Mouse (Mus musculus) kidney, postnatal 14 days (tissue): ENCODE measurements around the gene Trio.
A peak's percentile ranks its signal among the peaks of the same experiment; 100 is the strongest.

Experiments
- DNase-seq: peaks from one replicate; pipeline ENCODE4 v3.0.0; 2022; ENCODE audit warnings: mixed read lengths

Gene Trio

GRCm38 (mm10) chr15:27942148-27942847 is 83.3 kb downstream of the Trio start:
- DNase-seq = no peak

DNA sequence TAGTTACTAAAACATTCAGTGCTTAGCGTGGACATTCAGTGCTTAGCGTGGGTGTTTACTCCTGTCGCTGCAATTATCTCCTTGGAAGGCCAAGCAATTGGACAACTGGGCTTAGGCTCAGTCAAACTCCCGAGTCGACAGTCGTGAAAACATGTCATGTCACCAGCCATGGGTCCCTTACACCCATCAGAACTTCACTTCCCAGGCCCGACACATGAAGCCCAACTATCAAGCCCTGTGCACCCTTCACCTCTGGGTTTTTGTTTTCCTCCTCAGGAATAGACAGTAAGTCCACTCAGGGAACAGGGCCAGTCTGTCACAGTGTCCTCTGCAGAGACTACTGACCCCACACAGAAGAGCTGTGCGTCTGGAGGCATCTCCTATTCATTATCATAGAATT is 84.2 kb downstream of the Trio start:
- DNase-seq = no peak

GRCm38 (mm10) chr15:27941020-27941419 is 84.6 kb downstream of the Trio start:
- no peak for DNase-seq

- DNase-seq = no peak
Measured at GRCm38 (mm10) chr15:27940032-27940431, 85.6 kb downstream of the Trio start.

GRCm38 (mm10) chr15:27938886-27939285 is 86.8 kb downstream of the Trio start:
- DNase-seq = no peak

GRCm38 (mm10) chr15:27937861-27938833 is 87.5 kb downstream of the Trio start:
- DNase-seq = no peak

GRCm38 (mm10) chr15:27937003-27937860 is 88.4 kb downstream of the Trio start:
- DNase-seq = peak; percentile 48

DNA sequence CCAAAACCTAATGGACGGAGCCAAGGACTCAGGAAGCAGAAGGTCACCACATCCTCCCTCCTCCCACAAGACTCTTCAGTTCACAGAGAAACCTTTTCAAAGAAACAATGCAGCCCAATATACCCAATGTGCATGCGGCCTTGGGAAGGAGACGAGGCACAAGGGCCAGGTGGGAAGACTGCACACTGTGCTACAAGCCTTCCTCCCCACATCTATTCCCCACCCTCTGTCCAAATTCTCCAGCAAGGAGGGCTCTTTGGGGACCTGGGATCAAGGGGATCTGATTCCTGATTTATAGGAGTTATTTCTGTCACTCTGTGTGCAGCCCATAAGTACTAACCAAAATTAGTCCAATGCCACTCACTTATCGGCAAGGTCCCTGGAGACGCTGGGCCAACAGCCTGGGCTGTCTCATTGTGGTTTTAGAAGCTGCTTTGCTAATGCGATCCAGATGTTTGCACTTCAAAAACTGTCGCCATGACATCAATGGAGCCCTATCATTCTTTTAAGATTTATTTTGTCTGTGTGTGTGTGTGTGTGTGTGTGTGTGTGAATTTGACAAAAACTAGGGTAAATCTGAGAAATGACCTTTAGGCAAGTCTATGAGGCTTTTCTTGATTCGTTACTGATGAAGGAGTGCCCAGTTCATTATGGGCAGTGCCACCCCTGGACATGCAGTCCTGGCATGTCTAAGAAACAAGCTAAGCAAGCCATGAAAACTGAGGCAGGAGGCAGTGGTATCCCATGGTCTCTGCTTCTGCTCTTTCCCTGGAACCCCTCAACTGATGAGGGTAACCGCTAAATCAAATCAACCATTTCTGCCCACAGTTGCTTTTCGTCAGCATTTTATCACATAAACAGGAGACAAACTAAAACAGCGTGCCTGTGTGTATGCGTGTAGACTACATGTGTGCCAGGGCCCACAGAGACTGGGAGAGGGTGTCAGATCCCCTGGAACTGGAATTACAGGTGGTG is 89.6 kb downstream of the Trio start:
- DNase-seq = no peak

DNA sequence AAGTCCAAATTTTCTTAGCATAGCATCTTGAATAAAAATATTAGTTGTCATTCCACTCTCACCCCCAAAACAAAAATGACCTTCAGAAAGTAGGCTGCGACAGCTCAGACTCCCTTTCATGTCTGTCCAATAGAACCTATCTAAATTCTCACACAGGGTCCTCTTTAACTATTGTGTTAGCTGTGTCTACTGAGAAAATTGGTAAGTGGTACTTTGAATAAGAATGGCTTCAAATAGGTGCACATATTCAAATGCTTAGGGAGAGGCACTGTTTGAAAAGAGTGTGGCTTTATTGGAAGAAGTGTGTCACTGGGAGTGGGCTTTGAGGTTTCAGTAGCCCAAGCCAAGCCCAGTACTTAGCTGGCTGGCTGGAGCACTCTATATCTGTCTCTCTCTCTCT is 92.4 kb downstream of the Trio start:
- DNase-seq = no peak

GRCm38 (mm10) chr15:27931891-27932290 is 93.8 kb downstream of the Trio start:
- DNase-seq = no peak

DNA sequence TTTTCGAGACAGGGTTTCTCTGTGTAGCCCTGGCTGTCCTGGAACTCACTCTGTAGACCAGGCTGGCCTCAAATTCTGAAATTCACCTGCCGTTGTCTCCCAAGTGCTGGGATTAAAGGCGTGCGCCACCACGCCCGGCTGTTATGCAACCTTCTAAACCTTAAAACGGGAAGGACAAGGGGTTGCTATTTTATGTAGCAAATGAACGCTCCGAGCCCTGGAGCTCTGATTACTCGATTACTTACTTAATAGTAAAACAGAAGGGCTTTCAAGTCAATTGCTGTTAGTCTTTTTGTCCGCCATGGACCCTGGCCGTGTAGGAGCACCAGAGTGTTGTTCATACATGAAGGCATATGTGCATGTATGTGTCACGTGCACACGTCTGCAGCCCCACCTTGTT is 94.2 kb downstream of the Trio start:
- DNase-seq = no peak

DNA sequence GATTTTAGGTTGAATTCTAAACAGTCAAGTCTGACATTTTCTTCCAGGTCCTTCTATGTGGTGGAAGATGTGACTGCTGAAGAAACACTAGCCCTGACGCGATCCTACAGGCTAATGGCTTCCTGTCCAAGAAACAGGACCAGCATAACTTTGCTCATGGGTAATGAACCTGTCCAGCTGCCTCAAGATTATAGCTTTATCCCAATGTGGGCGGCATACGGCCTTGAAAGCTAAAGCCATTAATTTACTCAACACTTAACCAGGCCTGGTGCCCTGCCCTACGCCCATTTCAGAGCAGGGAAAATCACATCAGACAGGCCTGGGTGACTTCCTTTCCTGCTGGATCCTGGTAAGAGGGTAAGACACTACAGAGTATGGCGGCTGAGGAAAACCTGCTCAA is 98.0 kb downstream of the Trio start:
- DNase-seq = no peak

DNA sequence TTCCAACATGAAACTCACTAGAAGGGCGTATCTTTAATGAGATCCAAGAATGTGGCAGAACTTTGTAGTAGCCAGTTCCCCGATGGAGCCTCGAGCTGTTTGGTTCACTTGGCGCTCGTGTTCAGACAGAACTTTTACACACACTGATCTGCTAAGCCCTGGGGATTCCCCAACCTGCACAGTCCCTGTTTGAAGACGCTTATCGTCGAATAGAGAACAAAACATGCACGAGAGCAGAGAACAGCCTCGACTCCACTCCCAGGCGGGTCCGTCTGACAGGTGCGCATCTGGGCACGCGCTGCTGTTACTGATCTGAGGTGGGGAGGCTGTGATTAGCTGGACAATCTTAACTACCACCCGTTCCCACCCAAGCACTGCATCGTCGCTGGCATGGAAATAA is 98.7 kb downstream of the Trio start:
- DNase-seq = no peak

DNA sequence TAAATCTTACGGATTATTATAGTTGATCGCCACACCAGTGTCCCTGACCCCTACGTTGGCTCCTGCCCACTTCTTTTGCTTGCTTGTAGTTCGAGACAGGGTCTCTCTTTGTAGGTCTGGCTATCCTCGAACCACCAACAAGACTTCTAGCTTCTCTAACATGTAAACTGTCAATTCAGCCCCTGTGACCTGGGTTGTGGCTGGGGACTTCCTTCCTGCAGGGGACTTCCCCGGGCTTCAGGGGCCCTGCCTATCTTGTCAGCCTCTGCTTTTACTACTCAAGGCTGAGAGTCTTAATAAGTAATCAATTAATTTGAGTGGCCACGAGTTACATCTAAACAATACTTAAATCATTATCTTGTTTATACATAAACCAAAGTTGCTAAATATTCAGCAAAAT is 99.2 kb downstream of the Trio start:
- DNase-seq = no peak

DNA sequence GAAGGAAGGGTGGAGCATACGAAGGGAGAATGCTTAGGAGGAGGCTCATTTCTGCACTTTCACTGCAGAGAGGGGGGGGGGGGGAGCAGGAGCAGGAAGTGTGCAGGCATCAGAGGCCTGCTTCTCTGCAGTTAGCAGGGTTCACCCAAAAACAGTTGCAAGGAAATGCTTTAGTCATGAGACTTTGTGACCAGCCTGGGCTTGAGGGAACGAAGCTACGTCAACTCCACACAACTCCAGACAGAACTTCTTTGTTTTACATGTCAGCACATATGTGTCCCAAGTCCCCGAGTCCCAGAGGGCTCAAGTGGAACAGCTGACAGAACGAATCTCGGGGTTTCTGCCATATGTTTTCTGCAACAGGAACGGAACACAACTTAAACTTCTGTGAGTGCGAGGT is 99.8 kb downstream of the Trio start:
- peak; percentile 31 for DNase-seq

GRCm38 (mm10) chr15:27925004-27925635 is 100.5 kb downstream of the Trio start:
- no peak for DNase-seq

DNA sequence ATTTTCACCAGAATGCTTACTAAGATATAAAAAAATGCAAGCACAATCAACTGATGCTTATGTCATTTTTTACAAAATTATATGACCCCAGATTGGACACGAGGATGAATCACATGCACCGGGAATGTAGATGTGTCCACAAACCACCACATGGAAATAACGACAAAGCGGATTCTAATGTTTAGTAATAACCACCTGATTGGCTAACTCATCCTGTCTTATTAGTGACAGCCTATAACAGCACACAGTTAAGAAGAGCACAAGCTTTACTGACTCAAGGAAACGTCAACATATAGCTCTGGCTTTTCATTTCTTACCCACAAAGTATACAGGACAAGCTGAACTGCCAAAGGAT is 101.7 kb downstream of the Trio start:
- DNase-seq = no peak

DNA sequence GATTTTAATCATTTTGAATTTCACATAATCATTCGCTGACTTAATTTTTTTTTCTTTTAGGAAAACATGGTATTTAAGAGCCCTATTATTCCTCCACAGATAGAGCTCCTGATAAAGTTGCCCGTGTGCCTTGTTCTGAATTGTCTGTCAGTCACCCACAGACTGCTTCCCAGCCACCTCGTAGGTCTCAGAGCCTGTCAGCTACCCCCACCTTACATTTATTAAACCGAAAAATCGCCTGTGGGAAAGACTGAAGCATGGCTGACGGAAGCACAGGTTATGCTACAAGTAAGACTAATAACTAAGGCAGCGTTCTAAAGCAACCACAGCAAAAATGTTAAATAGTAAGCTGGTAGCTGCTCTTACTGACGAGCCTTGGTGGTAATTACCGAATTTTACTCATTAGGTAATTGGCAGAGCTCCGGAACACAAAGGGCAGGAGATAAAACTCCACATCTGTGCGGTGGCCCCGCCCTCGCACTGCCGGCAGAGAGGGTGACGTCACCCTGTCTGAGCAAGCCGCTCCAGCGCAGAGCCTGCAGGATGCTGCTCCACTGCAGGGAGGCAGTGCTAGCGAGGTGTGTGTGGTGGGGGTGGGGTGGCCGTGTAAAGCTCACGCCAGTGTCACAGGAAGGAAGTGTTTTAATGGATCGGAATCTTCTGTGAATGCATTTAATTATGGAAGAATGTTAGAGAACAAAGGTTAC is 102.2 kb downstream of the Trio start:
- DNase-seq = peak; percentile 89

DNA sequence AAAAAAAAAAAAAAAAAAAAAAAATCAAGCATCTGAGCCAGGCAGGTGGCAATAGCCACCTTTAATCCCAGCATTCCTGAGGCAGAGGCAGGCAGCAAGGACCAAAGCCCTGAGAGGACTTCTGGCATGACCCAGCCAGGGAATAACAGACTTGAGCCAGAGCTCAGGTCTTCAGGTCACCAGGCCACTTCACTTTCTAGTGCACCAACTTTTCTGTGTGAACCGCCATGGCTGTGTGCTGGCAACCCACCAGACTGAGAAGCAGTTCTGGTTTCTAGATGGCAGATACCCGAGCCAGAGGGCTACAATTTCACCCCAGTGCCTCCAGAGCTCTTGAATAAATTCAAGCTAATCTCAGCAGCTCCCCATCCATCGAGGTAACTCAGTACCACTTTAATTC is 104.9 kb downstream of the Trio start:
- no peak for DNase-seq

GRCm38 (mm10) chr15:27919540-27919939 is 106.1 kb downstream of the Trio start:
- peak; percentile 73 for DNase-seq

- DNase-seq = no peak
Measured at GRCm38 (mm10) chr15:27918798-27919197, 106.8 kb downstream of the Trio start.
